Mouse (Mus musculus): ENCODE measurements around the gene Gng8. TPM values are rescaled to one million over a fixed set of nuclear protein-coding genes. Genes with fewer than 3 reads are reported as not detected.

The Gng8 gene
- polyA plus RNA-seq, 1 experiment from 2014 or later = 10.2 TPM

- no peak overlapping the region for H3K4me3 ChIP-seq (ENCODE audit: low read depth, low read length)
- DNase-seq (ENCODE audit: low spot score, missing footprints) (peak; percentile 92), ATAC-seq (ENCODE audit: low FRiP score) (peak; percentile 54)
- H3K9ac ChIP-seq (ENCODE audit: low read length) = no peak overlapping the region
- H3K27ac ChIP-seq (ENCODE audit: low read depth, low read length) = no peak overlapping the region
- no peaks in the 10 kb centered on the region for H3K36me3 ChIP-seq (ENCODE audit: control insufficient read depth, insufficient read depth, low read length)
- 40% methylated on average over 14 of the region's 14 CpGs for WGBS
- H3K4me1 ChIP-seq (ENCODE audit: control insufficient read depth, insufficient read depth, low read length) = peaks cover 3% of the 10 kb centered on the region; the same call in 1 of the 2 replicates
- no peak overlapping the region for H3K4me2 ChIP-seq
- no peaks in the 10 kb centered on the region for H3K9me3 ChIP-seq (ENCODE audit: control insufficient read depth, low read length)
- H3K27me3 ChIP-seq (ENCODE audit: control insufficient read depth, insufficient read depth, low read length) = no peaks in the 10 kb centered on the region
These were observed 41.4 kb downstream of the Gng8 start for GRCm38 (mm10) chr7:16932704-16933577.

GRCm38 (mm10) chr7:16937312-16937711, 45.7 kb downstream of the Gng8 start:
- 50% methylated on average over 4 of the region's 4 CpGs for WGBS
- ATAC-seq (ENCODE audit: low FRiP score) = no peak
- H3K4me3 ChIP-seq (ENCODE audit: low read depth, low read length) = no peak overlapping the region

DNA sequence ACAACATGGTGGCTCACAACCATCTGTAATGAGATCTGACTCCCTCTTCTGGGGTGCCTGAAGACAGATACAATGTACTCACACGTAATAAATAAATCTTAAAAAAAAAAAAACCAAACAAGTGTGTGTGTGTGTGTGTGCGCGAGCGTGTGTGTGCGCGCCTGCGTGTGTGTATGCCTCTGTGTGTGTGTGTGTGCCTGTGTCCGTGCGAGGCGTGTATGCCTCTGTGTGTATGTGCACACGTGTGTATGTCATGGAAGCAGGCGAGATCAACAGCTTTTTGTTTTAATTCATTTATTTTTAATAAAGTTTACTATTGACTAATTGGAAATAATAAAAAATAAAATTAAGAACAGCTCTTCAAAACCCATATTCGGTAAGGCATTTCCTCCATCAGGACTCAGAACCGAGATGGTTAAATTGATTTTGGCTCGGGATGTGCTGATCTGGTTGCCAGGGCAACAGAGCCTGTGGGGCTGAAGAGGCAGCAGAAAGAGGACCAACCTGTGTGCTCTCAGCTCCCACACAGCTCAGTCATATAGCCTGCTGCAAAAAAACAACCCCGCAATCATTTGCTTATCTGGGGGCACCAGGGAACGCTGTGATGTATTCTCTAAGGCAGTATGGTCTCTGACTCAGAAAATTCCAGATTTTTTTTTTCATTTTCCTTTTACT, 46.7 kb downstream of the Gng8 start:
- WGBS = 71% methylated on average over 17 of the region's 17 CpGs
- Histone ChIP-seq H3K27me3 (ENCODE audit: control insufficient read depth, insufficient read depth, low read length) (no peaks in the 10 kb centered on the region), H3K4me3 (ENCODE audit: low read depth, low read length) (no peak overlapping the region), H3K9ac (ENCODE audit: low read length) (no peak overlapping the region), H3K9me3 (ENCODE audit: control insufficient read depth, low read length) (no peaks in the 10 kb centered on the region), H3K27ac (ENCODE audit: low read depth, low read length) (no peak overlapping the region; the same call in 1 of the 2 replicates), H3K4me2 (no peak overlapping the region), H3K36me3 (ENCODE audit: control insufficient read depth, insufficient read depth, low read length) (no peaks in the 10 kb centered on the region), H3K4me1 (ENCODE audit: control insufficient read depth, insufficient read depth, low read length) (peaks cover 8% of the 10 kb centered on the region; the same call in 1 of the 2 replicates)
- ATAC-seq (ENCODE audit: low FRiP score) = peak; percentile 83
- DNase-seq (ENCODE audit: low spot score, missing footprints) = no peak

More at GRCm38 (mm10) chr7:16937312-16937711, 45.7 kb downstream of the Gng8 start:
- H3K27ac ChIP-seq (ENCODE audit: low read depth, low read length) = no peak overlapping the region
- DNase-seq (ENCODE audit: low spot score, missing footprints) = no peak
- no peaks in the 10 kb centered on the region for H3K27me3 ChIP-seq (ENCODE audit: control insufficient read depth, insufficient read depth, low read length)
- no peak overlapping the region for H3K9ac ChIP-seq (ENCODE audit: low read length)
- no peaks in the 10 kb centered on the region for H3K36me3 ChIP-seq (ENCODE audit: control insufficient read depth, insufficient read depth, low read length)
- H3K9me3 ChIP-seq (ENCODE audit: control insufficient read depth, low read length) = no peaks in the 10 kb centered on the region
- H3K4me1 ChIP-seq (ENCODE audit: control insufficient read depth, insufficient read depth, low read length) = peaks cover 8% of the 10 kb centered on the region; the same call in 1 of the 2 replicates
- H3K4me2 ChIP-seq = no peak overlapping the region

DNA sequence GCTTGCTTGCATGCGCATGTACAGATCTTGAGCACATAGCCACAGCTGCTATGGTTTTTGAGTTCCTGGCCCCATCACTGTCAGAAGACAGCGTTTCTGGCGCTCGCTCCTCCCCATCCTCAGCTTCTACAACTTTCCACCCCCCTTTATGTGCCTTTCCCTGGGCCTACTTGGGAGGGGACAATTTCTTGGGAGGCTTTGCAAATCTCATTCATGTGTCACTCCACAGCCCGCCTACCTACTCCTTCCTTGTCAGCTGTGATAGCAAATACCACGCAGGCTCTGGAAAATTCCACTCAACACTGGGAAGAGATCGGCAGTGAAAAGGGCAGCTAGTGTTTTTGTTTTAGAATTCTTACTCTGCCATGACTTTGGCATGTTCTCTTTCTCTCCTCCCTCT, 48.7 kb downstream of the Gng8 start:
- no peak overlapping the region for H3K4me2 ChIP-seq
- no peaks in the 10 kb centered on the region for H3K36me3 ChIP-seq (ENCODE audit: control insufficient read depth, insufficient read depth, low read length)
- H3K4me3 ChIP-seq (ENCODE audit: low read depth, low read length) = no peak overlapping the region
- H3K27me3 ChIP-seq (ENCODE audit: control insufficient read depth, insufficient read depth, low read length) = peaks cover 5% of the 10 kb centered on the region
- 56% methylated on average over 7 of the region's 7 CpGs for WGBS
- peaks cover 18% of the 10 kb centered on the region for H3K4me1 ChIP-seq (ENCODE audit: control insufficient read depth, insufficient read depth, low read length)
- ATAC-seq (ENCODE audit: low FRiP score) = no peak
- DNase-seq (ENCODE audit: low spot score, missing footprints) = no peak
- H3K27ac ChIP-seq (ENCODE audit: low read depth, low read length) = no peak overlapping the region
- H3K9me3 ChIP-seq (ENCODE audit: control insufficient read depth, low read length) = no peaks in the 10 kb centered on the region
- H3K9ac ChIP-seq (ENCODE audit: low read length) = no peak overlapping the region

DNA sequence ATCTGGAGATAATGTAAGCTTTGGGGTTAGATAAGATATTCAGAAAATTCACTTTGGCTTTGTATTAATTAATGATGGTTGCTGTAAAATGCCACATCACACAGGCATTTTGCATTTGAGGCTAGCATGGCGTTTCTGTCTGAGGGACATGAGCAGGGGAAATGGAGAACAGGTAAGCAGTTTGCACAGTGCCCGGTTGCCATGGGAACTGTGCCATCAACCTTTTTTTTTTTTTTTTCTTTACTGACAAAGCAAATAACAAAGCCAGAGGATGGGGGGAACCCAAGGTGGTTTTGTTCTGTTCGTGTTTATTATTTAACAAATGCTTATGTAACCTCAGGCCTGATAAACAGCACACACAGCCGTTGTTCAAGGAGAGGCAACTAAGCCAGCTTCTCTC, 51.3 kb downstream of the Gng8 start:
- Histone ChIP-seq H3K4me1 (ENCODE audit: control insufficient read depth, insufficient read depth, low read length) (peaks cover 36% of the 10 kb centered on the region), H3K9ac (ENCODE audit: low read length) (no peak overlapping the region), H3K27me3 (ENCODE audit: control insufficient read depth, insufficient read depth, low read length) (peaks cover 31% of the 10 kb centered on the region), H3K27ac (ENCODE audit: low read depth, low read length) (no peak overlapping the region), H3K9me3 (ENCODE audit: control insufficient read depth, low read length) (no peaks in the 10 kb centered on the region), H3K36me3 (ENCODE audit: control insufficient read depth, insufficient read depth, low read length) (no peaks in the 10 kb centered on the region), H3K4me3 (ENCODE audit: low read depth, low read length) (no peak overlapping the region), H3K4me2 (no peak overlapping the region)
- WGBS = 61% methylated on average over 4 of the region's 4 CpGs
- DNase-seq (ENCODE audit: low spot score, missing footprints) (no peak), ATAC-seq (ENCODE audit: low FRiP score) (no peak)

DNA sequence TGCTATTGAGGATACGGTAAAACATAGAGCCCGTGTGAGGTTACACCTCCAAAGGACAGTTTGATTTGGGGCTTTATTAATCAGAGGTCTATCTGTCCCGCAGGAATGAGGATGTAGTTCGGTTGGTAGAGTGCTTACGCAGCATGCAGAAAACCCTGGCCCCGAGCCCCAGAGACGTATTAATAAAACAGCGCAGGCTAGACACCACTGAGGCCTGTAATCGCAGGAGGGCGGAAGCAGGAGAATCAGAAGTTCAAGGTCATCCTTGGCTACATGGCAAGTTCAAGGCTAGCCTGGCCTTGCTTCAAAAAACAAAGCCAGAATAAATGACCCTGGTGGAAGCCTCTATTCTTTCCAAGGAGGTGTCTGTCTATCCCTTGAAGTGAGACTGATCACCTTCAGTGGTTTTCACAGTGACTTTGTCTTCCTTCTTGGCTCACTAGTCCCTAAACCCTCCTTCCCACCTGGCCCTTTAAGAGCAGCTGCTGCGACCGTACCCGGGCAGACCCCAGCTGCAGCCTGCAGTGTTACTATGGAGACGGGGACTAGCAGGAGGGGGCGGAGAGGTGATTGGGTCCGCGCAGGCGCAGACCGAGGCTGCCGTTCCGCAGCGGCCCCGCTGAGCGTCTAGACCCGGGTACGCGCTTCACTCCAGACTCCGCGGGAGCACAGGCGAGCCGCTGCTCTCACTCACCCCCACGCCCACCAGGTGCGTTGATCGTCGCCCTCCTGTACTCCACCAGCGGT, 52.6 kb downstream of the Gng8 start, which contains the start of gene Pnmal2:
Gene Pnmal2, plus strand, starts transcription at position 622 of the 747 bp plus-strand sequence.
- Histone ChIP-seq H3K4me1 (ENCODE audit: control insufficient read depth, insufficient read depth, low read length) (peaks cover 37% of the 10 kb centered on the region), H3K27me3 (ENCODE audit: control insufficient read depth, insufficient read depth, low read length) (peaks cover 44% of the 10 kb centered on the region), H3K27ac (ENCODE audit: low read depth, low read length) (peak within 1 kb of the TSS; percentile 57), H3K9me3 (ENCODE audit: control insufficient read depth, low read length) (no peaks in the 10 kb centered on the region), H3K9ac (ENCODE audit: low read length) (peak within 1 kb of the TSS; percentile 80), H3K36me3 (ENCODE audit: control insufficient read depth, insufficient read depth, low read length) (no peaks in the 10 kb centered on the region), H3K4me3 (ENCODE audit: low read depth, low read length) (peak within 1 kb of the TSS; percentile 62), H3K4me2 (peak within 1 kb of the TSS; percentile 83)
- DNase-seq (ENCODE audit: low spot score, missing footprints) = peak; percentile 99
- WGBS = 14% methylated on average over 36 of the region's 36 CpGs
- ATAC-seq (ENCODE audit: low FRiP score) = peak; percentile 92

GRCm38 (mm10) chr7:16944808-16945315, 53.3 kb downstream of the Gng8 start:
- H3K27ac ChIP-seq (ENCODE audit: low read depth, low read length) = peak overlapping the region; percentile 57
- H3K36me3 ChIP-seq (ENCODE audit: control insufficient read depth, insufficient read depth, low read length) = no peaks in the 10 kb centered on the region
- H3K4me1 ChIP-seq (ENCODE audit: control insufficient read depth, insufficient read depth, low read length) = peaks cover 40% of the 10 kb centered on the region
- H3K4me3 ChIP-seq (ENCODE audit: low read depth, low read length) = peak overlapping the region; percentile 62
- WGBS = under 1% methylated on average over 22 of the region's 22 CpGs
- H3K9me3 ChIP-seq (ENCODE audit: control insufficient read depth, low read length) = no peaks in the 10 kb centered on the region
- ATAC-seq (ENCODE audit: low FRiP score) (no peak), DNase-seq (ENCODE audit: low spot score, missing footprints) (no peak)
- peak overlapping the region; percentile 83 for H3K4me2 ChIP-seq
- H3K9ac ChIP-seq (ENCODE audit: low read length) = peak overlapping the region; percentile 80
- peaks cover 51% of the 10 kb centered on the region for H3K27me3 ChIP-seq (ENCODE audit: control insufficient read depth, insufficient read depth, low read length)
